Mouse (Mus musculus): ENCODE data around the gene Kcnab1.

GRCm38 (mm10) chr3:65249023-65249422 lies 139.8 kb downstream of the Kcnab1 start:
- TF ChIP-seq CTCF (IDR thresholded peaks at IDR 0.05; ENCODE audit: low read depth) (no peak), EP300 (IDR thresholded peaks at IDR 0.05; ENCODE audit: low read depth) (no peak)
